Mouse (Mus musculus) c-Kit-positive CD71-negative TER-119-negative erythroid progenitor cells, embryonic 14.5 days (primary cell): Measurements from ENCODE around the gene Loxl4.

Experiments used
- DNase-seq: peaks from one replicate; pipeline ENCODE4 v3.0.0-alpha.2; 2013; ENCODE audit warnings: low read depth

The Loxl4 gene

DNA sequence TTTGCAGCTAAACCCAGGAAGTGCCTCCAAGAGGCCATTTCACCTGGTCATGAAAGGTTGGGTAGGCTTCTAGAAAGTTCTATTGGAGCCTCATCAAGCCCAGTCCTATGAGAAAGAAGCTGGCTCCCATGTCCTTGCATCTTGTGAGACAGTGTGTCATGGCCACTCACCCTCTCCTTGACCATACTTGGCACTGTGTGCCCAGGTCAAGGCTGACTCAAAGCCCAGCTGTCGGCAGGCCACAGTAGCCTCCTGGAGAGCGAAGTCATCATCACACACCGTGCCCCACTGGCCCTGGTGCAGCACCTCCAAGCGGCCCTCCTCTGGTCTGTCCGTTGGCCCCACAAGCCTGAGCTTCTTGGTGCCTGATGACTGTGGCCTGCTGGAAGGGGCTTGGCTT lies 4.5 kb downstream of the Loxl4 start:
- no peak for DNase-seq

DNA sequence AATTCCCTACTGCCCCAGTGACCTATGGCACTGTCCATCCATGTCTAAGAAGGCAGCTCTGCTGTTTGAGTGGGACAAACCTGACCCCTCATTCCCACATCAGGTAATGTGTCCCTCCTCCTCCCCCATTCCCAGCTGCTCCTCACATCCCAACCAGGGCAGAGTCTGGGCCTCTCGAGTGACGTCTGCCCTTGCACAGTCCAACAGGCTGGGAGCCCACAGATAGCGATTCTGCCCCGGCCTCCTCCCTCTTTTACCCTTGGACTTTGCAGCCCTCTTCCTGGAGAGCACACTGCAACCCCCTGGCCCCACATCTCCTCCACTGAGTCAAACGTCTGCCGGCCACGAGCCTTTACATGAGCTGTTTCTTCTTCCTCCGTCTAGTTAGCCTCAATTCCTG lies 10.0 kb downstream of the Loxl4 start:
- DNase-seq, result no peak

GRCm38 (mm10) chr19:42602041-42602440 lies 10.6 kb downstream of the Loxl4 start:
- no peak for DNase-seq

GRCm38 (mm10) chr19:42601445-42601844 lies 11.2 kb downstream of the Loxl4 start:
- DNase-seq, result no peak

GRCm38 (mm10) chr19:42600591-42600990 lies 12.0 kb downstream of the Loxl4 start:
- no peak for DNase-seq

DNA sequence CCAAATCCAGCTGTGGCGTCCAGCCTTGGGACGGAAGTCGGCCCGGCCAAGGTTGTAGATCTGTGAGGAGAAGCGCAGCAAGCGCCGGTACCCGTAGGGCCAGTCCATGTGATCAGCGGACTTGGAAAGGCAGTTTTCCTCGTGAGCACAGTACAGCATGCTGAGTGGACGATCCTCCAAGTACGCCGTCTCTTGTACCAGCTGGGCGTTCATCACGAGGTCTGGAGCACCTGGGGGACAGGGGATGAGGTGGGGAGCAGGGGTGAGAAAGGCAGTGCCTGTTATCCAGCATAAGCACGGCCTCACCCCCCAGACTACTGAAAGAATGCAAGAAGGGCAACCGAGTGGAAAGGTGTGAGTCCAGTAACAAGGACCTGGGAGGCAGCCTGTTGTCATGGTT lies 12.7 kb downstream of the Loxl4 start:
- DNase-seq, result no peak

DNA sequence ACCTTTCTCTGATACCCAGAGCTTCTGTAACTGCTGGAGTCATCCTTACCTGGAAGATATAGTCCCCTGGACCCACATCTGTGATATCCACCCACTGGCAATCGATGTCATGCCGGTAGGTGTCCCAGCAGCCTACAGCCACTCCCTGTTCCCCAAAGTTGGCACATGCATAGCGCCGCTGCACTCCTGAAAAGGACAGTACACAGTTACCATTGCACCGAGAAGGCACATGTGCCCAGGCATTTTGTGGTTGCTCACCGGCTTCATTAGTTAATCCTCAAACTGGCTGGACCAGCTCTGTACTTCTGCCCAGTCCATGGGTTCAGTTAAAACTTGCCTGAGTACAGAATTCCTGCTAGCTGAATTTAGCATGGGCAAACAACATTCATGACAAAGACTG lies 14.7 kb downstream of the Loxl4 start:
- no peak for DNase-seq

- DNase-seq, result no peak
Observed at GRCm38 (mm10) chr19:42597286-42597685, 15.3 kb downstream of the Loxl4 start.

DNA sequence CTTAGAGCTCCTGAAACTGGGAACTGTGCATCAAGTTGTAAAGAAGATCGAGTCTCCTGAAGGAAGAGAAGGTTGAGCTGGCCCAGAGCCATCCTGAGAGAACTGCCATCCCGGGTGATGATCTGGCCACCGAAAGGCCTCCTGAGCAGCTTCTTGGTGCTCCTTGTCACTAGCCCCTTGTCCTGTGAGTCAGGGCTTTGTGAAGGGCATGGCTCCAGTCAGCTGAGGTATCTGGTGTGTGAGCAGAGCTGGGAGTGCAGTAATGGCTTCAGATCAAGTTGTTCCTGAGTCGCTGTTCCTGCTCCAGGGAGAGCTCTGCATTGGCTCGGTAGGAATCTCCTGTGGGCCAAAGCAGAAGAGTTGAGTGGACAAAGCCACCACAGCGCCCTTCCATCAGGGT lies 17.5 kb downstream of the Loxl4 start:
- DNase-seq, result no peak

GRCm38 (mm10) chr19:42593456-42593855 lies 19.2 kb downstream of the Loxl4 start:
- DNase-seq, result no peak

DNA sequence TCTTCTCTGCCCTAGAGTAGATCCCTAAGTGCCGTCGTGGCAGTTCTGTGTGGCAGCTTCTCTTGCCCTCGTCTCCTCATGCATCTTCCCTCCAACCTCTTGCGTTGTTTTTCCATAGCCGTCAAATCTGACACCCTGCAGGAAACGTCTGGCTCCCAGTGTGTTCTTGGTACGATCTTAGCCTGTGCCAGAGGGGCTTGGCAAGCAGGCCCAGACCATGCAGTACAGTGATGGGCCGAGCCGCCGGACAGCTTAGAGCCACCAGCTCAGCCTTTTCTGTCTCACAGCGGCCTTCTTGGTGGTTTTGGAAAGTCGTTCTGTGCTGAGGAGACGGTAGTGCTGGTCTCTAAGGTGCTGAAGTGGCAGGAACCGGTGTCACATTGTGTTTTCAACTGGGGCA lies 21.1 kb downstream of the Loxl4 start:
- no peak for DNase-seq

GRCm38 (mm10) chr19:42589246-42589645 lies 23.4 kb downstream of the Loxl4 start:
- no peak for DNase-seq

DNA sequence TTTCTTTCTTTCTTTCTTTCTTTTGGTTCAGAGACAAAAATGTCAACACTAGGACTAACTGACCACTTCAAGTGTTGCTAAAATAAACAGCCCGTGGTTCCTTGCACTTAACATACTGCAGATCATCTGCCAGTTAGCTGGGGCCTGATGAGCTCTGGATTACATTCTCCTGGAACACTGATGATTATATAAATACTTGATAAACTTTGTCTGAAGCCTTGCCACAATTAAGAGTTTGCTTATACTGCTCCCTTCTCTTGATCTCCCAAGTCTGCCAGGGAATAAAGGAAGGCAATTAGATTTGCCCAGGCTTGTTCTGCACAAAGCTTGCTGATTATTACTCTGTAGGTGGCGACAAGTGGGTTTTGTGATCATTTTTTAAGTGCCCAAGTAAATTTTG lies 24.9 kb downstream of the Loxl4 start:
- DNase-seq, result no peak

DNA sequence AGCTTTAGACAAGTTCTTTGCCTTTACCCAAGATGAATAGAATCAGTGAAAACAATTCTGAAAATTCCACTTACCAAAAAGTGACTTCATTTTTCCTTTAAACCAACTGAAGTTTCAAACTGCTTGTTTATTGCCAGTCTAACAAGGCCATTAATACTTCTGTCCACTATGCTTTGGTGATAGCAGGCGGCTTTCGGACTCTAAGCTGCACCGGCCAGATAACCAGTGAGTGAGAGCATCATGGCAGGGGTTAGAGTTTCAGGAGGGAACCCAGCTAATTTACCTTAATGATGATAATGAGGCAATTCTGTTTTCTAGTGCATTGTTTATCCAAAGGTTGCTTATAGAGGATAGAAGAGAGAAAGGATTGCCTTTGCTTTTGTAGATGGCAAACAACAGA lies 28.4 kb downstream of the Loxl4 start:
- no peak for DNase-seq

DNA sequence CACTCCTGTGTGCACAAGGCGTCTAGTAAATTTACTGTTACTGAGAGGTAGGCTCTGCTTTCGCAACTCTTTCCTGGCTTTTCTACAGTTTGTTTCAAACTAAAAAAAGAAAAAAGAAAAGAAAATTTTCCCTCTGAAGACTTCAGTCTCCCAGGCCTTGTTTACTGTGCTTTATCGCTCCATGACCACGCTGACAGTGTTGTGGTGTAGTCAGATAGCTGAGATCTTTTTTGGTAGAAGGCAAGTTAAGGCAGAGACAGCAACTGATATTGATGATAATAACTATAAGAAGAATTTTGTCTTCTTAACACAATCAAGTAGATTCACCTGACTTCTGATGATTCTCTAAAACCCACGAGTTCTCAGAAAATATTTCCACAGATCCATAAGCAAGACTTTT lies 28.9 kb downstream of the Loxl4 start:
- no peak for DNase-seq

DNA sequence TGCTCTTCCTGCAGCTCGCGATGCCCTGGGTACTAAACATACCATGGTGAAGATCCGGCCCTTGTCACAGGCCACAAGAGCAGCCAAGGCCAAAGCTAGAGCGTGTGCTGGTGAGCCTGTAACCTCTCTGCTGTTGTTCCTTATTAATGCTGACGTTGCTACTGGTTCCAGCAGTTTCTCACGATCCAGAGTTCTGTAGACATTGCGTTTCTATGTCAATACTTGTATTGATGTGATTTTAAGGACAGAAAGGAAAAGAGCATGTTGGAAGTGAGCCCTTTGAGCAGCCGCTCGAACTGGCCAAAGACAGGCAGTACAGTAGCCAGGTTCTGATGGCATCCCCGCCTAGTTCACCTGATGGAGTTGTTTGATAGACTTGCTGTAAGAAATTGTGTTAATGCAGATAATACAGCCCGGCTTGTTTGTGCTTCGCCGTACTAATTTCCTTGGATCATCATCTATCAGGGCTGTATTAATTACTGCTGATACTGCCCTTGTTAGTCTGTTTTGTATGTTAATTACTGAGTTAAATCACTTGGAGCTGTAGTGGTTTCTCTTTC lies 29.7 kb downstream of the Loxl4 start:
- no peak for DNase-seq

- no peak for DNase-seq
Observed at GRCm38 (mm10) chr19:42580701-42581100, 31.9 kb downstream of the Loxl4 start.

DNA sequence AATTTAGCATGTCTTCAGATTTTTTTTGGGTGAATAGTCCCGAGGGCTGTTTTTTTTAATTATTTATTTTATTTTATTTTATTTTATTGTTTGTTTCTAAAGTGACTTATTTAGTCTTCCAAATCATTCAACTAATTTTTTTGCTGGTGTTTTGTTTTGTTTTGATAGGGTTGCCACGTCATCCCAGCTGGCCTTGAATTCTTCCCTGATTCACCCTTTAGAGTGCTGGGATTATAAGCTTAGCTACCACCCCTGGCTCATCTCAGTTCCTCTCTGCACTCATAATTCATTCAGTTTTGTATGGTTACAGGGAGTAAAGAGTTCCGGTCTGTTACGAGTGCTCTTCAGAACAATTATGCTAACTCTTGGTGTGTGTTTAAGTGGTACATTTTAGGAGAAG lies 34.0 kb downstream of the Loxl4 start:
- DNase-seq, result no peak

DNA sequence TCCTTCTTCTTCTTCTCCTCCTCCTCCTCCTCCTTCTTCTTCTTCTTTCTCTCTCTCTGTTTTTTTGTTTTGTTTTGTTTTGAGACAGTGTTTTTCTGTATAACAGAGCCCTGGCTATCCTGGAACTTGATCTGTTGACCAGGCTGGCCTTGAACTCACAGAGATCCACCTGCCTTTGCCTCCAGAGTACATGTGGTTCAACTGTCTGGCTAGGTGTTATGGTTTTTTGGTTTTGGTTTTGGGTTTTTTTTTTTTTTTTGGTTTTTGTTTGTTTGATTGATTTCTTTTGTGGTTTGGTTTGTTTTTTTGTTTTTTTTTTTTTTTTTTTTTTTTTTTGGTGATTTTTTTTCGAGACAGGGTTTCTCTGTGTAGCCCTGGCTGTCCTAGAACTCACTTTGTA lies 35.8 kb downstream of the Loxl4 start:
- no peak for DNase-seq

GRCm38 (mm10) chr19:42575317-42575716 lies 37.3 kb downstream of the Loxl4 start:
- no peak for DNase-seq

DNA sequence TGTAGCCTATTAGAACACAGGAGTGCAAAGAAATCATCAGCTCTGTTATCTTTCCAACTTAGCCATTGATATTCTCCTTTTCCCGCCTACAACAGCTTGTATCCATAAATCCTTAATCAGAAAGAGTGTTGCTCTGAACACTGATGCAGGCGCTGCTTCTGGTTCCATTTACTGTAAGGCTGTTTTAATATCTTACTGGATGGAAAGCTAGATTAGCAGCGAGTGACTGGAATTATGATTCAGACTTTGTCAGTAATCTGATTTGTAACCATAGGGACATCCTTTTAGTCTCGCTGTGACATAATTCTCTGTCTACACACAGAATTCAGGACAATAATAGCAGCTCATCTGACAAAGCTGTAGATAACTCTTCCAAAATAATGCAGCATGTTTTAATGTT lies 41.3 kb downstream of the Loxl4 start:
- no peak for DNase-seq

DNA sequence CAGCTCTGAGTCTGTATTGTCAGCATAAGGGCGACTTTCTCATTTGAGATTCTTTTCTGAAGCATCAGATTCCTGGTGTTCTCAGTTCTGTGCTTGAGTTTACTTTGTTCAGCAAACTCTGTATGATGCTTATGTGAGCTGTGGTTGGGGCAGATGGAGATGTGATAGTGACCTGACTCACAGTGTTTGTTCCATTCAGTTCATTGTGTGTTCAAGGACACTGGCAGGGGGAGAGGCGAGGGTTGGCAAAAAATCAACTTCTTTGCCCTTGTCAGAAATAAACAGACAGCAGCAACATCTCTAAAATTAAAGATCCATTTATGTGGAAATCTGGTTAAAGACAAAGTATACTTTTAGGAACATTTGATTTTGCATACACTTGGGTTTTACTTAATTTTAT lies 43.5 kb downstream of the Loxl4 start:
- DNase-seq, result no peak

DNA sequence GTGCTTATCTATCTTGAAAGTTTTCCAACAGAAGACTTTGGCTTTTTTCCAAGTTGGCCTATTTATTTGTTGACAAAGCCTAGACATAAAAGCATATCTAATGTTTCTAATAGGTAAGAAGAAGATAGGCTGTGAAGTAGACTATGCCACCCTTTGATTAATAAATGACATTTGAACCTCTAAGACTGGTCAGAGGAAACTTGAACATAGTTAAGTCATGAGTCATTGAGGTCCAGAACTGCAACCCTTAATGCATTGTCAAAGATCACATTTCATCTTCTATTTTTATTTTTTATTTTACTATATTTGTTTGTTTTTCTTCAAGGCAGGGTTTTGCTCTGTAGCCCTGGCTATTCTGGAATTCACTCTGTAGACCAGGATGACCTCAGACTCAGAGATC lies 45.6 kb downstream of the Loxl4 start:
- no peak for DNase-seq

DNA sequence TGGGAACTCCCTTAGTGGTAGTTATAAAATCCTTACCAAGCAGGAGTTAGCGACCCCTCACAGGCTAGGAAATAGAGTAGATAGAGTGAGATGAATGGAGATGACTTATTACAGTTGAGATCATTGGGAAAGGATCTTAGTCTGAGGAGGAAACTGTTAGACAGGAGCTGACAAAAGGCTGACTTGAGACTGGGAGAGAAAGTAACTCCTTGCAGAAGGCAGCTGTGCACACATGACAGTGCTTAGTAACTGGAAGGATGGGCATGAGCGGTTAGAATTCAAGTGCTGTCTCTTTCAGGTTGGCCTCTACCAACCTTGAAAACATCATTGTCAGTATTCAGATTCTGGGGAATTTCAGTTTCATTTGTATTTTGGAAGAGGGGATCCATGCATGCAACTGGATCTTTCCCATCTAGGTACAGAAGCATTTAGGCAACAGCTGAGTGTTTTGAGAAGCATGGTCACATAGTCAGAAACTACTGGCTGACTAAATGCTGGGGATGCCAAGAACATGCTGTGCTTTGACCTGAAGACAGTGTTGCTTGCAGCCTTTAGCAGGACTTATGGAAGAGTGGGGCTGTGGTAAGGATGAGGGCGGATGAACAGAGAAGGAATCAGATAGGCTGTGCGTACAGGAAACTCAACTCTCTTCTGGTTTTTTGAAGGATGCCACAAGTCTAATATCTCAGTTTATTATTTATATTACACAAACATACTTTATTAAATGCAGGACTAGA lies 46.2 kb downstream of the Loxl4 start:
- no peak for DNase-seq
